Mouse (Mus musculus) liver, adult (tissue): ENCODE data around the gene Nav1.

Source experiments
- GATA4 ChIP-seq: IDR thresholded peaks from 2 replicates; pipeline ENCODE4 v1.6.1; 2014; ENCODE audit warnings: mild to moderate bottlenecking, low read length; ENCODE audit not compliant: insufficient replicate concordance

Gene Nav1

DNA sequence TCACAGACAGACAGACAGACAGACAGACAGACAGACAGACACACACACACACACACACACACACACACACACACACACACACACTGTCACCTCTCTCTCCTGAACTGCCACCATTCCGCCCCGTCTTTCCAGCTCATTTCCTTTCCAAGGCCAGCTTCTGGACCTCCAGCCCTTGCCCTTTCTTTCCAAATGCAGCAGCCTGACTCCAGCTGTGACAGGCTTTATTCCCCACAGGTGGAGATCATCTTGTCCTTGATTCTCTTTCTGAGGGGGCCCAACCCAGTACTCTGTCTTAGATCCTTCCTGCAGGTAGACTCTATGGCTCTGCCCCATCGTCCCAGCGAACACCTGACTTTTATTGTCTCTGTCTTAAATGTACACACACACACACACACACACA, 53.5 kb downstream of the Nav1 start:
- TF ChIP-seq GATA4, result no peak

DNA sequence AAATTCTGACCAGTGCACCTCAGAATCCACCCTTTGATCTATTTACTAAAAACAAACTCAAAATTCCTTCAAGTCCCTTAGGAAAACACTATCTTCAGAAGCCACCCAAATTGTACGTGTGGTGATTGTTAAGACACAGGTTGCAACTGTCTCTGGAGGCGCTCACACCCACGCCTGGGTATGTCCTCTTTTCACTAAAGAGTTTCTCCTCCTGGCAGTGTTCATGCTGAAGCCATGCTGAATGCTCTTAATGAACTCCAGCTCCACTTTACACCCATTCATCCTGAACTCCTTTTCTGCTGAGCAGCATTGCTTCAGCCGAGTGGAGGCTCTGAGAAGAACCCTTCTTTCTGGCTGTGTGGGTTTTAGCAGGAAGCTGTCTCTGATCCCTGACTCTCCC, 53.9 kb downstream of the Nav1 start:
- no peak for TF ChIP-seq GATA4

DNA sequence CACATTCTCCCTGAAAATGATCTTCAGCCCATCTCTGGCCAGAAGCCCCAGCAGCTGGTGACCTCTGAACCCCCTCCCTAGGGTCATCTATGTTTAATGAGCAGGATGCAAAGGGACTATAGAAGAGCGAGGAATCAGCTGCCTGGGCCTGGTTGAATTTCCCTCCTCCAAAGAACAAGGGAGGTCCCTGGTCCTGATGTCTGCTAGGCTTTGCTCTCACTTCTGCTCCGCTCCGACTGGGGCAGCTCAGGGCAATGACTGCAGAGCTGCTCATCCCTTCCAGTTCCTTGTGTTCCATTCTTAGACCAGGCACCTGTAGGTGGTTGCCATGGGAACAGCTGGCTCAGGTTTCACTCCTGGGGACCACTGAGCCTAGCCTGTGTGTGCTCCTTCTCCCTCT, 56.2 kb downstream of the Nav1 start:
- TF ChIP-seq GATA4, result no peak

DNA sequence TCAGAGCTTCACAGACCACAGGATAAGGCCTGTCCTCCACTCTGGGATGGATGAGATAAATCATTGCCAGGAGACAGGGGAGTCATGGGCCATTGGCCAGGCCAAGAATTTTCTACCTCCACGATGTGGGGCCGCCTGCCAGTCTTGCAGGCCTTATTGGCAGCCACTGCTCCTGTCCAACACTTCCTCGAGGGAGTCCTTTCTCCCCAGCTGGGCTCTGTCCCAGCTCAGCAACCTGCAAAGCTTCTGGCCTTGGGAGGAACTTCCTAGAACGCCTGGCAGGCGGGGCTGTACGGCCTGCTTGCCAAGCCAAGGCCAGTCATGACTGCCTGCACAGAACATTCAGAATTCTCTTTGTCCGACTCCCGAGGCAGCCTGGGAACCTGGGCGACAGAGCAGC, 58.3 kb downstream of the Nav1 start:
- no peak for TF ChIP-seq GATA4

DNA sequence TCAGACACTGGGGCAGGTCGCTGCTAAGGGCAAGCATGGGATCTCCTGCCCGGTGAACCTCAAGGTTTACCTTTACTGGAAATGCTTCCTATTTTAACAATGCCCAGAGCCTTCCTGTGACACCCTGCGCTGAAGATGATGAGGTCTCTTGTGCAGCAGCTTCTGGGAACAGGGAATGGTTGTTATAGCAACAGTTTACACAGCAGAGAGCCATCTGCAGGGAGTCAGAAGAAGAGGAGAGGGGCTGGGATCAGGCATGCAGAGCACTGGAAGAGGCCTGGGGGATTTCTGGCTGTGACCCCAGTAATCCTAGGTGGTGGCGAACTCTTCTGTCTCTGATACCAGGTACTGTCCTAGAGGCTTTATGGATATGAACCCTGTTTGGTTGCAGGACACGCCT, 61.0 kb downstream of the Nav1 start:
- no peak for TF ChIP-seq GATA4

DNA sequence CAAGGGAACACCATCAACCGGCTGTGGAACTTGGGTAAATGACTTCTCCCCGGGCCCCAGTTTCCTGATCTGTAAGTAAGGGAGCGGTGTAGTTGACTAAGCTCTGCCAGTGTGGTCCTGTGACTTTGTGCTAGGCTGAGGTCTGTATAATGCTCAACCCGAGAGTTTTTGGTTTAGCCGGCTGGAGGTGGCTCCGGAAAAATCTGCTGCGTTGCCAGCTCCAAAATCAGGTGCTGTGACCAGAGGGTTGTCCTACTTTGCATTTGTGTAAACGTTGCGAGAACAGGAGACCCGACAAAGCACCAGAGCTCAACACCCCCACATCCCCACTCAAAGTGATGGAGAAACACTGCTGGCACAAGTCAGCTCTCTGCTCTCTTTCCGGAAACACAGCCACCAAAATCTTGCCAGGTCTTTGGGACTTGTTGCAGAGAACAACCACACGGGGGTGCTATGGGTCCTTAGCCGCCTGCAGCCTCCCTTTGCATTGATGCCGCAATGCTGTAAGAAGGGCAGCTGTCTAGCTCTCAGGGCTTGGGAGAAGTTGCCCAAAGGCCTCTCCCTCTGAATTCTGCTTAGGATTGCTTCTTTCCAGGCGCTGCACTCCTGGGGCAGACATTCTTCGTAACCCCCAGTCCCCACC, 62.5 kb downstream of the Nav1 start:
- no peak for TF ChIP-seq GATA4

DNA sequence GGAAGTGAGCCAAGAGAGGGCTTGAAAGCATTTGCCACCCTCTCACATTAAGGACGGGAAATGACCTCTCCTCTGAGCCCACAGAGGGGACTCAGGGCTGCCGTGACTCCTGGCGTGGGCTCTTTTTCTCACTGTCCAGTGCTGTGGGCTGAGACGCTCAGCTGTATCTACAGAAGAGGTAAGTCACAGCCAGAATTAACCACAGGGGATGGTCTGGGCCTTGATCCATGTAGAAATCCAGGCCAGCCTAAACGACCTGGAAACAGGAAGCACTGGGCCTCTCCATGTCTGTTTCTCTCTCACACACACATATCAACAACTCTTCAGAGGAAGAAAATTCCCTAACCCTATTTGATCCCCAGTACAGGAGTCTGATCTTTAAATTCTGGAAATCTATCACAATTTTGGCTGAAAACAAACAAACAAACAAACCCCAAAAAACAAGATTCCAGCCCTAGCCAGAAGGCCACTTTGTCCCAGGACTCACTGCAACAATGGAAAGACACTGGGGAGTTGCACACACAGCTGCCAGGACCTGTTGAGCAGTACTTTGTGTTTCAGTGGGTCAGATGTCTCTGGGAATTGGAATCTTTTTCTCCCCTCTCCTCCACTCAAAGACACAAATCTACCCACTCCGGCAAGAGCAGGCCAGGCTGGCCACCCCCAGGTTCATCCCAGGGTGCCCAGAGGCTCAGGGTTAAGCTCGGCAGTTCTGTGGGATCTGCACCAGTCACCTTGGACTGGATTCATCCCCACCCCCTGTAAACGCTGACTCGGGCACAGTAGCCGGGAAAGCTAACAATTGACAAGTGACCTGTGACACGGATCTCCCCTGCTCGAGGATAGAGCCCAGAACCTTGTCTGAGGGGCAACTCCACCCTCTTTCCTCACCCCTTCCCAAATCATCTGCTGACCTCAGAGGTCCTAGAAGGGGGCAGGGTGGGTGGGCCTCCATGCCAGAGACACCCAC, 64.0 kb downstream of the Nav1 start:
- TF ChIP-seq GATA4, result no peak

DNA sequence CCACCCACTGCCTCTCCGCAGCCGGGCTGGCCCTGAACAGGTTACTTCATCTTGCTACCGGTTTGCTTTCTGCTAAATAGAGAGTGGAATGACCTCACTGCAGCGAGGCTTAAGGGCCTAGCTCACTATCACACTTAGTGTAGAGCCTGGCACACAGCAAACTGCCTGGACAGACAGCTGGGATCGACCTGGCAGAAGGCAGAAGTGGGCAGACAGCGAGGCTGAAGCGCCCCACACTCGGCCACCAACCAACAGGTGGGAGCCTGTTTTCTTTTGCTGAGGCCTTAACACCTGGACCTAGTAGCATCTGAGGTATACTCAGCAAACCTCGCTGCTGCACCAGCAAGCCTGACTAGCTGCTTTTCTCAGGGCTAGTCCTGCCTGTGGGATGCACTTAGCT, 65.0 kb downstream of the Nav1 start:
- TF ChIP-seq GATA4, result no peak

DNA sequence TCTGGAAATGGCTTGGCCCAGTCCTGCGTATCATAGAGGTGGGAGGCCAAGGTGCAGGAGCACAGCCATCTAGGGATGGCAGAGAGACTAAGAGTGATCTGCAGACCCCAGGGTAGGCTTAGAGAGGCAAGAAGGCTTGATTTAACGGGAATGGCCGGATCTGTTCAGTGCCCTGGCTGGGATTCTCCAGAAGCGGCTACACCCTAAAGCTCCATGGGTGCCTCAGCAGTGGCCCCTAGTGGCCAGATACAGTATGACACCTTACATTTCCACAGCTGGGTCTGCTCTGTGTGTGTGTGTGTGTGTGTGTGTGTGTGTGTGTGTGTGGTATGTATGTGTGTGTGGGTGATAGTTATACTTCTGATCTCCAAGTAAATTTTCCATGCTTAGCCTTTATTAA, 66.8 kb downstream of the Nav1 start:
- TF ChIP-seq GATA4, result no peak

DNA sequence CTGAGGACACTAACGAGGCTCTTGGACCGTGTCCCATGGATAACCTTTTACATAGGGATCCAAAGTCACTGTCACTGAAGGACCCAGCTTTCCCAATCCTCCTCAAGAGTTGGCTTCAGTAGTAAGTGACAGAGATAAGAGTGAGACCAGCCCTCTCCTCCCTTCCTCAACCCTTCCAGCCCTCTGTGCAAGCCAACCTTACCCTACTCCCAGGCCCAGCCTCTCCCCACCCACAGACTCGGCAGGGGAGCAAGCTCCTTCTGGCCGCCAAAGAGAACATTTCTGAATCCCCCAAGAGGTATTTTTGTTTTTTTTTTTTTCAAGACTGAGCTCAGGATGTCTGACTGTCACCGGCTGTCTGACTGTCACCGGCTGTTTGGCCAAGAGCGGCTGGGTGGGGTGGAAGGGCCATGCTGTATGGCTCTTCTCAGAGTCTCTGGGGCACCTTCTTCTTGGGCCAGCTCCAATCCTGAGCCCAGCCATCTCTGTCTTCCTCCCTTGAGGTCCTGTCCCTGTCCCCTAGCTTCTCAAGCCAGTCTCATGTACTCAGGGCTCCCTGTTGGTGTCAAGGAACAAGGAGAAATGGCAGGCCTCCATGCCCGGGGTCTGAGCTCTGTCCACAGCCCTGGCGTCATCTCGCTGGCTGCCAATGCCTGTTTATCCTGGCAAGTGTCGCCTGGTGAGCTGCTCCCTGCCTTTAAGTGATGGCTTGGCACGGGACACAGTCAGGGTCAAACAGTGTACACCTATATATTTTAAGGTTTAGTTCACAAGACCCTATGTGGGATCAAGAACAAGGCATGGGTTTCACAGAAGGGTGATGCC, 68.4 kb downstream of the Nav1 start:
- no peak for TF ChIP-seq GATA4

DNA sequence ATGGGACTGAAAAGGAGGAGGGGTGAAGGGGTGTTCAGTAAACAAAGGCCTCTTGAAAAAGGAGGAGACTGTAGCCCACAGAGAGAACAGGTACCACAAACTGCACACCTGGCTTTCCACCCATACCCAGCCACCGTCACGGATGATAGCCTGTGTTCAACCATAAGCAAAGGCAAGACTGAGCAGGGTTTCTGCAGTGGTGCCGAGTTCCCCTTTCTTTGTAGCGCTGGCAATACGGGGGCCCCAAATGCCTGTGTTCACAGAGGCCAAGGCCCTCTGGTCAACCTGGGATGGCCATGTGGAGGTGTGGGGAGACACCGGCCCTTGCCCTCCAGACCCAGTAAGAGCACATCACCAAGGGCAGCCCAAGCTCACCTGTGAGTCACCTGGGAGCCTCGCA, 70.3 kb downstream of the Nav1 start:
- no peak for TF ChIP-seq GATA4

DNA sequence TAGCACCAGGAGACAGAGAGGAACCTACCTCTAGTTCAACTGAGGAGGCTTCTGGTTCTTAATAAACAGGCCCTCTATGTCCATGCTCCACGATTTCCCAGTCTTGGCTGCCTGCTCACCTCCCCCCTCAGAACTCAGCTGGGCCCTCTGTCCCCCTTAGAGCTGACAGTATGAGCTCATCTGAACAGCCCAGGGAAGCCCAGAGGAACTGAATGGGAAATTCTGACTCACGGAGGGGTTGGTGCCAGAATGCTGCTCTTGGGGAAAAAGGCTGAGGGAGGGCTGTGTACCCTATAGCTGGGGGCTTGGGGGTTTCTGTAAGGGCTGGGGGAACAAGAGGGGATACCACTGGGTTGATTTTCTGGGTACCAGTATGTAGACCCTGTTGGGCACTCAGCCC, 70.8 kb downstream of the Nav1 start:
- no peak for TF ChIP-seq GATA4

DNA sequence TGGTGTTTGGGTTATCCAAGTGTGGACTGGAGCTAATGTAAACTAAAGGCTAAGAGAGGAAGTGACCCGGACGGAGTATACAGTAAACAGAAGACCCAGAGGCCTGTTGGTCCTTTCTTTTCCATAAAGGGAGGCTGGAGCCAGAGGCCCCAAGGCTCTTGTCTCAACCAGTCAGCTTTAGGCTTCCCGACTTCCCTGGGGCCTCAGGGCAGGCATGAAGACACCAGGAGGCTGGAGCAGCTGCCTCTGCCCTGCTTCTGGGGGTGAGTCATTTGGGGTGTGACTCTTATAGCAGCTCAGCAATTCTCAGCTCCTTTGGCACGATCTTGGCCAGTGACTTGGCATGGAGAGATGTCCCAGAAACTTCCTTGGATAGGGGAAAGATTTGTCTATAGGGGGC, 71.8 kb downstream of the Nav1 start:
- no peak for TF ChIP-seq GATA4

DNA sequence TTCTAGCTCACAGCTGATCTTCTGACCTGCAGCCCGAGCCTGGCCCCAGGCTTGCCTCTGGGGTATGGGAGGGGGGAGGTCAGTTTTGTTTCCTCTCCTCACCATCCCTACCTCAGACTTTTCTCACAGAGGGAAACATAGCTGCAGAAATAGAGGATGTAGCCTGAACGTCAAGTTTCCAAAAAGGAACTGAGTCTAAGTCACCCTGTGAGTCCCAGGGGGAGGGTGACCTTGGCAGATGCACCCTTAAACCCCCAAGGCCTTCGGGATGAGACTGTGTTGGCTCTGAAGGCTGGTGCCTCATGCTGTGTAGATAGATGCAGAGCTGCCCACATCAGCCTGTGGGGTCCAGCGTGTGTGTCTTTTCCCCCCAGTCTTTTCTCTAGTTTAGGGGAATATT, 72.3 kb downstream of the Nav1 start:
- no peak for TF ChIP-seq GATA4

DNA sequence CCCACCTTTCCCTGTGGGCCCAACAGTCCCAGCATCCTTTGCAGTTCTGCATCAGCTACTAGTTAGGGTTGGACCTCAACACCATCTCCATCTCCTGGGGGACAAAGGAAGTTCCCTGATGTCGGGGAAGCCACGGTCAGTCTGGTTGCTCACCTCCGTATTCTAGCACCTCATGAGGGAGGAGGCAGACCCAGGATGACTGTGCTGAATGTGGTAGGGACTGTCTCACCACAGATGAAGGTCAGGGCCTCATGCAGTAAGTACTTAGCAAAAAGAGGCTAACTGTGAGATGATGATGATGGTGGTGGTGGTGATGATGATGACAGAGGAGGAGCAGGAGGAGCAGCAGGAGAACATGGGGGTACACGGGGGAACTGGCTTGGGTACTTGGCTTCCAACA, 73.0 kb downstream of the Nav1 start:
- no peak for TF ChIP-seq GATA4

DNA sequence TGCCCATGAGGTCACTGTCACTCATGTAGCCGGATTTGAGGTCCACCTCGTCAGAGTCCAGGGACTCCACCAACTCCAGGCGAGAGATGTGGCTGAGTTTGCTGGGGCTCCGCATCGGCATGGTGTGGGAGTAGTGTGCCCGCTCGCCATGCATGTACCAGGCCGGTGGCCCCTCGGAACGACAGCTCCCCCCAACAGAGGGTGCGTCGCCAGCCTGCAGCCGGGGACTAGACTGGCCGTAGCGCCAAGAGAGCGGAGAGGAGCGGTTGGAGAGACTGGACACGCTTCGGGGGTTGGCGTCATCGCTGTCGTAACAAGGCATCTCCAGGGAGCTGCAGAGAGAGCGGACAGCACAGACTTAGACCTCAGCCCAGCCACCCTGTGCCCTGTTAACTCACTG, 74.7 kb downstream of the Nav1 start:
- TF ChIP-seq GATA4, result no peak

DNA sequence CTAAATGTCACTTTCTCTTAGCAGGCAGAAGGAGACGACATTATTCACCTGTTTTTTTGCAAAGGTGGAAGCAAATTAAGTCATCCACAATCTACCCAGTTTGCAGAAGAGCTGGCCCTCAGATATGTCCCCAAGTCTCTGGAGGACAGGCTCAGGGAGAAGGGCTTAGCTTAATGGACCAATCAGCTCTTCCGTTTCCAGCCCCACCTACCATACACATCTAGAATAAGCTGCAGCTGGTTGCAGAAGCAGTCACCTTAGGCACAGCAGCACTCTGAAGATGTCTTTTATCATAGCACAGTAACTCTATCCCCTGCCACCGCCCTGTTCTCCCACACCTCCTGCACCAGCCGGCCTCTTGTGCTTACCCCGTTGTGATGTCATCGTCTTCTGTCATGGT, 75.1 kb downstream of the Nav1 start:
- TF ChIP-seq GATA4, result no peak
